Mouse (Mus musculus) kidney, embryonic 14.5 days (tissue): ENCODE measurements around the gene Mmrn2. TPM values are rescaled to one million over a fixed set of nuclear protein-coding genes. Genes with fewer than 3 reads are reported as not detected.

Experiments
- ATAC-seq: fragments of 200-750 bp; cut with Nextera tagmentation; 2 replicates; pipeline ENCODE4 v1.8.0; 2017; ENCODE audit warnings: moderate number of reproducible peaks, mild to moderate bottlenecking, moderate TSS enrichment, moderate library complexity; ENCODE audit not compliant: low FRiP score, low TSS enrichment
- H3K27ac ChIP-seq: fragments of 300-500 bp; sonication (generic); 2 replicates; pipeline ENCODE4 v1.5.1; 2014; ENCODE audit warnings: low read depth, mild to moderate bottlenecking, low read length, moderate library complexity, mixed read lengths
- H3K27me3 ChIP-seq: fragments of 300-500 bp; sonication (generic); 2 replicates; pipeline ENCODE4 v1.6.1; 2014; ENCODE audit warnings: mild to moderate bottlenecking, low read length; ENCODE audit not compliant: control insufficient read depth, insufficient read depth
- H3K36me3 ChIP-seq: fragments of 300-500 bp; sonication (generic); 2 replicates; pipeline ENCODE4 v1.6.1; 2014; ENCODE audit warnings: low read length, mixed read lengths; ENCODE audit not compliant: control insufficient read depth, insufficient read depth
- H3K4me1 ChIP-seq: fragments of 300-500 bp; sonication (generic); 2 replicates; pipeline ENCODE4 v1.6.1; 2014; ENCODE audit warnings: low read length, mixed read lengths; ENCODE audit not compliant: control insufficient read depth, insufficient read depth
- H3K4me2 ChIP-seq: fragments of 300-500 bp; sonication (generic); replicated peaks from 2 replicates; pipeline ENCODE4 v1.6.1; 2014; ENCODE audit warnings: low read depth, mild to moderate bottlenecking, low read length
- H3K4me3 ChIP-seq: fragments of 300-500 bp; sonication (generic); 2 replicates; pipeline ENCODE4 v1.5.1; 2014; ENCODE audit warnings: mild to moderate bottlenecking, low read length
- H3K9ac ChIP-seq: fragments of 300-500 bp; sonication (generic); 2 replicates; pipeline ENCODE4 v1.6.1; 2014; ENCODE audit warnings: low read depth, mild to moderate bottlenecking, low read length, moderate library complexity
- H3K9me3 ChIP-seq: fragments of 300-500 bp; sonication (generic); 2 replicates; pipeline ENCODE4 v1.6.1; 2016; ENCODE audit warnings: low read length; ENCODE audit not compliant: control insufficient read depth
- whole genome bisulfite sequencing: fragments of 180-500 bp; shearing (Covaris S2); extraction: QIAGEN DNeasy Blood & Tissue Kit; methylation state at CpG from one replicate; pipeline ENCODE4 v1.1.7; 2014; 5-methylcytosine and 5-hydroxymethylcytosine counted together
- polyA plus RNA-seq: library from polyadenylated mRNA; unstranded; fragments of >200 nt; fragmentation: Nextera tagmentation; extraction: Ambion mirVana; gene quantifications from 2 replicates; pipeline ENCODE4 v1.2.1, GENCODE M21; 2014

Gene Mmrn2
- polyA plus RNA-seq, 1 experiment from 2014 or later: 12.1 TPM

- Histone ChIP-seq H3K9me3 (no peaks in the 10 kb centered on the region), H3K4me2 (no peak overlapping the region), H3K27ac (no peak overlapping the region), H3K36me3 (peaks cover 4% of the 10 kb centered on the region; the same call in 1 of the 2 replicates), H3K27me3 (no peaks in the 10 kb centered on the region), H3K4me3 (no peak overlapping the region), H3K9ac (no peak overlapping the region), H3K4me1 (peaks cover 17% of the 10 kb centered on the region)
- ATAC-seq: no peak
Observed at GRCm38 (mm10) chr14:34451872-34452271, 76.6 kb downstream of the Mmrn2 start.

GRCm38 (mm10) chr14:34453648-34454047, 78.4 kb downstream of the Mmrn2 start:
- WGBS: 27% methylated on average over 6 of the region's 6 CpGs
- no peak overlapping the region for H3K9ac ChIP-seq
- no peaks in the 10 kb centered on the region for H3K9me3 ChIP-seq
- H3K4me1 ChIP-seq: peaks cover 17% of the 10 kb centered on the region
- peaks cover 10% of the 10 kb centered on the region; the same call in 1 of the 2 replicates for H3K36me3 ChIP-seq
- H3K4me2 ChIP-seq: no peak overlapping the region
- no peak for ATAC-seq
- no peak overlapping the region for H3K4me3 ChIP-seq
- no peaks in the 10 kb centered on the region for H3K27me3 ChIP-seq
- H3K27ac ChIP-seq: no peak overlapping the region

Other genes starting within 250 kb of the Mmrn2 start
- gene Npy4r, start 223.0 kb upstream of the Mmrn2 start, polyA plus RNA-seq: 0.06 and 0.11 TPM in 2 replicates
- gene Gprin2, start 173.8 kb upstream of the Mmrn2 start, polyA plus RNA-seq: 0.24 and 0.42 TPM in 2 replicates
- gene Syt15, start 155.9 kb upstream of the Mmrn2 start, polyA plus RNA-seq: 0.46 and 0.49 TPM in 2 replicates
- 9.3 and 10.1 TPM in 2 replicates for gene Shld2, start 65.0 kb upstream of the Mmrn2 start, polyA plus RNA-seq
- 77.3 and 112 TPM in 2 replicates for gene Glud1, start 64.7 kb upstream of the Mmrn2 start, polyA plus RNA-seq
- not detected in 2 replicates for gene Fam25c, start 20.0 kb upstream of the Mmrn2 start, polyA plus RNA-seq
- gene Sncg, start 676 bp upstream of the Mmrn2 start, polyA plus RNA-seq: 7.5 and 10.0 TPM in 2 replicates
- gene Bmpr1a, start 127.9 kb downstream of the Mmrn2 start, polyA plus RNA-seq: 41.7 and 65.8 TPM in 2 replicates
- not detected in 2 replicates for gene 9230112D13Rik, start 147.3 kb downstream of the Mmrn2 start, polyA plus RNA-seq
- 0.24 and 0.31 TPM in 2 replicates for gene Ldb3, start 213.2 kb downstream of the Mmrn2 start, polyA plus RNA-seq
- 0.09 and 0.20 TPM in 2 replicates for gene Opn4, start 224.7 kb downstream of the Mmrn2 start, polyA plus RNA-seq